ENCODE assay signal across 8 mouse cellular contexts in the genomic region with DNA sequence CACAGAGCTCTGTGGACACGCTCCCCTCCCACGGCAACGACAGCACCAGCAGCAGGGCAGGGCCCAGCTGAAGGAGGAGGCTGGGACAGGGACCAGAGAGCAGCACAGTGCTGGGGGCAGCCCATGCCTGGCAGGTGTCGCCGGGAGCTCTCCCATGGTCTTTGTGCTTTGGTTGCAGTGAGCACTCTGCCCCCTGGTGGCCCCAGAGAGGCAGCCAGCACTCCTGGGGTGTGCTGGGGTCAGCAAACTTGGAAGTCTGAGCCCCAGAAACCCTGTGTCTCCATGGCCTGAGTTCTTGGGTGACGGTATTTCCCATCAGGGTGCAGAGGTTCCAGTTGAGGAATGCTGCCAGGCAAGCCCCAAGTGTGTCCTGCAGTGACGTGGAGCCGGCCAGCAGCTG. TPM values are rescaled to one million over a fixed set of nuclear protein-coding genes. Genes with fewer than 3 reads are reported as not detected.
DNase-seq lines count a peak whose midpoint lies in the region; ATAC-seq lines count a peak whose summit lies in the region.

No protein-coding gene starts in this region.

- H3K36me3 ChIP-seq in forebrain, embryonic 15.5 days = peaks cover 42% of the 10 kb centered on the region
- H3K36me3 ChIP-seq in hindbrain, embryonic 14.5 days (replicated peaks; ENCODE audit: control insufficient read depth, insufficient read depth) = peaks cover 62% of the 10 kb centered on the region
- peaks cover 65% of the 10 kb centered on the region for H3K36me3 ChIP-seq in limb, embryonic 13.5 days
- H3K36me3 ChIP-seq in midbrain, embryonic 13.5 days = peaks cover 69% of the 10 kb centered on the region
- H3K36me3 ChIP-seq in splenic B cell, adult 2 months (ENCODE audit: control insufficient read depth, insufficient read depth, low read length, poor library complexity, severe bottlenecking) = no peaks in the 10 kb centered on the region; the same call in 1 of the 2 replicates

- WGBS in forebrain, embryonic 15.5 days = 38% methylated on average over 8 of the region's 8 CpGs
- WGBS in hindbrain, embryonic 14.5 days = 33% methylated on average over 8 of the region's 8 CpGs
- WGBS in limb, embryonic 13.5 days = 35% methylated on average over 8 of the region's 8 CpGs
- 29% methylated on average over 8 of the region's 8 CpGs for WGBS in midbrain, embryonic 13.5 days

- H3K9me3 ChIP-seq in forebrain, embryonic 15.5 days = no peaks in the 10 kb centered on the region
- H3K9me3 ChIP-seq in hindbrain, embryonic 14.5 days (ENCODE audit: control insufficient read depth, low read length) = no peaks in the 10 kb centered on the region
- H3K9me3 ChIP-seq in limb, embryonic 13.5 days = no peaks in the 10 kb centered on the region
- H3K9me3 ChIP-seq in midbrain, embryonic 13.5 days = no peaks in the 10 kb centered on the region

- ATAC-seq in forebrain, embryonic 15.5 days (replicated peaks) = peak; percentile 49; the same call in 1 of the 2 replicates
- peak; percentile 34; the same call in 1 of the 2 replicates for ATAC-seq in hindbrain, embryonic 14.5 days (ENCODE audit: low FRiP score)
- peak; percentile 45 for ATAC-seq in limb, embryonic 13.5 days (ENCODE audit: low FRiP score, low read depth)
- peak; percentile 60 for ATAC-seq in midbrain, embryonic 13.5 days

- H3K9ac ChIP-seq in forebrain, embryonic 15.5 days (replicated peaks) = no peak overlapping the region
- no peak overlapping the region for H3K9ac ChIP-seq in hindbrain, embryonic 14.5 days
- peak overlapping the region; percentile 36; the same call in 1 of the 2 replicates for H3K9ac ChIP-seq in limb, embryonic 13.5 days
- peak overlapping the region; percentile 52; the same call in 1 of the 2 replicates for H3K9ac ChIP-seq in midbrain, embryonic 13.5 days (replicated peaks)

- no peak overlapping the region for H3K4me3 ChIP-seq in forebrain, embryonic 15.5 days
- no peak overlapping the region for H3K4me3 ChIP-seq in hindbrain, embryonic 14.5 days (replicated peaks; ENCODE audit: low read length)
- H3K4me3 ChIP-seq in limb, embryonic 13.5 days = no peak overlapping the region
- H3K4me3 ChIP-seq in midbrain, embryonic 13.5 days (replicated peaks) = no peak overlapping the region

- H3K4me1 ChIP-seq in forebrain, embryonic 15.5 days = peaks cover 26% of the 10 kb centered on the region
- H3K4me1 ChIP-seq in hindbrain, embryonic 14.5 days (replicated peaks; ENCODE audit: control insufficient read depth, insufficient read depth, low read length) = peaks cover 14% of the 10 kb centered on the region
- peaks cover 17% of the 10 kb centered on the region for H3K4me1 ChIP-seq in limb, embryonic 13.5 days
- H3K4me1 ChIP-seq in midbrain, embryonic 13.5 days (replicated peaks) = peaks cover 26% of the 10 kb centered on the region

- peak; percentile 53 to 64 for DNase-seq in cerebellum, postnatal 14 days
- DNase-seq in cerebellum, adult 11-12 months = no peak
- DNase-seq in adrenal gland, postnatal 10 days = peak; percentile 81
- DNase-seq in hindbrain, embryonic 14.5 days (ENCODE audit: low spot score) = no peak
- DNase-seq in splenic B cell, adult 2 months (ENCODE audit: low read depth, low spot score) = peak; percentile 77

- no peaks in the 10 kb centered on the region for H3K27me3 ChIP-seq in forebrain, embryonic 15.5 days
- no peaks in the 10 kb centered on the region for H3K27me3 ChIP-seq in hindbrain, embryonic 14.5 days (ENCODE audit: control insufficient read depth, insufficient read depth, low read length)
- no peaks in the 10 kb centered on the region for H3K27me3 ChIP-seq in limb, embryonic 13.5 days
- no peaks in the 10 kb centered on the region for H3K27me3 ChIP-seq in midbrain, embryonic 13.5 days
- no peaks in the 10 kb centered on the region for H3K27me3 ChIP-seq in splenic B cell, adult 2 months (ENCODE audit: control insufficient read depth, insufficient read depth, low read length, poor library complexity, severe bottlenecking)

- no peak overlapping the region for H3K4me2 ChIP-seq in forebrain, embryonic 15.5 days (replicated peaks)
- H3K4me2 ChIP-seq in hindbrain, embryonic 14.5 days (replicated peaks) = no peak overlapping the region
- no peak overlapping the region for H3K4me2 ChIP-seq in limb, embryonic 13.5 days (replicated peaks)
- H3K4me2 ChIP-seq in midbrain, embryonic 13.5 days (replicated peaks) = no peak overlapping the region

- no peak overlapping the region for H3K27ac ChIP-seq in forebrain, embryonic 15.5 days (replicated peaks)
- H3K27ac ChIP-seq in hindbrain, embryonic 14.5 days = no peak overlapping the region
- H3K27ac ChIP-seq in limb, embryonic 13.5 days = no peak overlapping the region
- peak overlapping the region; percentile 57; the same call in 1 of the 2 replicates for H3K27ac ChIP-seq in midbrain, embryonic 13.5 days

RNA-seq across cellular contexts. Expression of gene Fscn2, which starts 8.3 kb away (rescaled TPM):
- under 1 TPM; 0.15 to 0.45 TPM for total RNA-seq in adrenal gland, postnatal 10 days (2021)
- polyA plus RNA-seq in forebrain, embryonic 15.5 days (2015; fragmentation: Nextera tagmentation; extraction: Ambion mirVana) = 0.97 and 1.3 TPM in 2 replicates
- polyA plus RNA-seq in hindbrain, embryonic 14.5 days (2014; fragmentation: Nextera tagmentation; extraction: Ambion mirVana) = 1.6 and 2.2 TPM in 2 replicates
- 0.52 and 0.61 TPM in 2 replicates for polyA plus RNA-seq in limb, embryonic 13.5 days (2015; fragmentation: Nextera tagmentation; extraction: Ambion mirVana)
- polyA plus RNA-seq in midbrain, embryonic 13.5 days (2015; fragmentation: Nextera tagmentation; extraction: Ambion mirVana) = 1.9 and 2.2 TPM in 2 replicates

RNA-seq across cellular contexts. Expression of gene Faap100, which starts 8.9 kb away (rescaled TPM):
- total RNA-seq in adrenal gland, postnatal 10 days (2021) = 10 to 100 TPM; 19.5 to 26.4 TPM
- 72.1 and 74.1 TPM in 2 replicates for polyA plus RNA-seq in forebrain, embryonic 15.5 days (2015; fragmentation: Nextera tagmentation; extraction: Ambion mirVana)
- polyA plus RNA-seq in hindbrain, embryonic 14.5 days (2014; fragmentation: Nextera tagmentation; extraction: Ambion mirVana) = 85.6 and 90.1 TPM in 2 replicates
- polyA plus RNA-seq in limb, embryonic 13.5 days (2015; fragmentation: Nextera tagmentation; extraction: Ambion mirVana) = 37.0 and 38.6 TPM in 2 replicates
- 80.9 and 81.1 TPM in 2 replicates for polyA plus RNA-seq in midbrain, embryonic 13.5 days (2015; fragmentation: Nextera tagmentation; extraction: Ambion mirVana)

RNA-seq across cellular contexts. Expression of gene Actg1, which starts 21.3 kb away (rescaled TPM):
- 100 to 1,000 TPM; 954 to 956 TPM for total RNA-seq in adrenal gland, postnatal 10 days (2021)
- polyA plus RNA-seq in forebrain, embryonic 15.5 days (2015; fragmentation: Nextera tagmentation; extraction: Ambion mirVana) = 3,835 and 3,917 TPM in 2 replicates
- polyA plus RNA-seq in hindbrain, embryonic 14.5 days (2014; fragmentation: Nextera tagmentation; extraction: Ambion mirVana) = 4,053 and 4,080 TPM in 2 replicates
- polyA plus RNA-seq in limb, embryonic 13.5 days (2015; fragmentation: Nextera tagmentation; extraction: Ambion mirVana) = 2,628 and 2,724 TPM in 2 replicates
- 3,928 and 4,113 TPM in 2 replicates for polyA plus RNA-seq in midbrain, embryonic 13.5 days (2015; fragmentation: Nextera tagmentation; extraction: Ambion mirVana)

Comparison
In these comparisons a context has a peak if more than half of its experiments do, and no peak if none do; other contexts are left out.
1. DNase-seq: peak in cerebellum, postnatal 14 days (2 of 2), adrenal gland, postnatal 10 days (single experiment) and splenic B cell, adult 2 months (single experiment); none in cerebellum, adult 11-12 months (single experiment) and hindbrain, embryonic 14.5 days (single experiment).
2. H3K9ac ChIP-seq: peak in limb, embryonic 13.5 days (single experiment) and midbrain, embryonic 13.5 days (single experiment); none in forebrain, embryonic 15.5 days (single experiment) and hindbrain, embryonic 14.5 days (single experiment).
3. Peak in every context shown above with its lines, with median percentiles within 50 percentile points of each other: ATAC-seq.